Mouse (Mus musculus) layer of hippocampus, adult 11-12 months (tissue): ENCODE data around the gene Rbfox2.

Experiments used
- DNase-seq: peaks from one replicate; pipeline ENCODE4 v3.0.0; 2022; ENCODE audit warnings: low spot score

Gene Rbfox2

GRCm38 (mm10) chr15:77192154-77192935 is 114.5 kb downstream of the Rbfox2 start:
- no peak for DNase-seq

- DNase-seq = no peak
These were observed 120.7 kb downstream of the Rbfox2 start for GRCm38 (mm10) chr15:77186096-77186495.

GRCm38 (mm10) chr15:77185614-77186013 is 121.2 kb downstream of the Rbfox2 start:
- DNase-seq = no peak

GRCm38 (mm10) chr15:77182800-77183199 is 124.0 kb downstream of the Rbfox2 start:
- DNase-seq = no peak

GRCm38 (mm10) chr15:77174018-77174417 is 132.8 kb downstream of the Rbfox2 start:
- DNase-seq = no peak

- DNase-seq = no peak
These were observed 134.4 kb downstream of the Rbfox2 start for GRCm38 (mm10) chr15:77172414-77172813.

- DNase-seq = no peak
These were observed 138.0 kb downstream of the Rbfox2 start for GRCm38 (mm10) chr15:77168781-77169180.

GRCm38 (mm10) chr15:77166225-77166732 is 140.5 kb downstream of the Rbfox2 start:
- no peak for DNase-seq

GRCm38 (mm10) chr15:77163336-77163735 is 143.5 kb downstream of the Rbfox2 start:
- DNase-seq = no peak

GRCm38 (mm10) chr15:77162931-77163330 is 143.9 kb downstream of the Rbfox2 start:
- no peak for DNase-seq

- no peak for DNase-seq
These were observed 145.4 kb downstream of the Rbfox2 start for GRCm38 (mm10) chr15:77161382-77161781.

GRCm38 (mm10) chr15:77160848-77161247 is 146.0 kb downstream of the Rbfox2 start:
- no peak for DNase-seq

GRCm38 (mm10) chr15:77156525-77156924 is 150.3 kb downstream of the Rbfox2 start:
- peak; percentile 50 for DNase-seq

- no peak for DNase-seq
These were observed 152.5 kb downstream of the Rbfox2 start for GRCm38 (mm10) chr15:77154248-77154785.

GRCm38 (mm10) chr15:77153625-77154024 is 153.2 kb downstream of the Rbfox2 start:
- DNase-seq = peak; percentile 43

GRCm38 (mm10) chr15:77153088-77153546 is 153.7 kb downstream of the Rbfox2 start:
- DNase-seq = no peak

GRCm38 (mm10) chr15:77152336-77153087 is 154.3 kb downstream of the Rbfox2 start:
- peak; percentile 48 for DNase-seq

GRCm38 (mm10) chr15:77151816-77152215 is 155.0 kb downstream of the Rbfox2 start:
- DNase-seq = no peak

GRCm38 (mm10) chr15:77151178-77151577 is 155.6 kb downstream of the Rbfox2 start:
- no peak for DNase-seq

GRCm38 (mm10) chr15:77150424-77150841 is 156.4 kb downstream of the Rbfox2 start:
- no peak for DNase-seq

- DNase-seq = no peak
These were observed 156.8 kb downstream of the Rbfox2 start for GRCm38 (mm10) chr15:77150000-77150399.

GRCm38 (mm10) chr15:77149551-77149950 is 157.3 kb downstream of the Rbfox2 start:
- DNase-seq = no peak

GRCm38 (mm10) chr15:77146942-77147341 is 159.9 kb downstream of the Rbfox2 start:
- no peak for DNase-seq
